Mouse (Mus musculus) kidney, adult 11 months (tissue): Measurements from ENCODE around the gene B4galnt2.

Experiments
- DNase-seq: peaks from one replicate; pipeline ENCODE4 v3.0.0; 2022

The B4galnt2 gene

GRCm38 (mm10) chr11:95824071-95824876 is 90.4 kb downstream of the B4galnt2 start, which contains the start of gene Phospho1:
TSS of gene Phospho1 (plus strand) at chr11:95824499.
- peak; percentile 88 for DNase-seq

- no peak for DNase-seq
These were observed 92.3 kb downstream of the B4galnt2 start for GRCm38 (mm10) chr11:95822437-95822836.

- DNase-seq, result no peak
These were observed 93.2 kb downstream of the B4galnt2 start for GRCm38 (mm10) chr11:95821511-95821910.

GRCm38 (mm10) chr11:95819138-95819537 is 95.6 kb downstream of the B4galnt2 start:
- DNase-seq, result peak; percentile 70
